Mouse (Mus musculus) embryonic facial prominence, embryonic 14.5 days (tissue): ENCODE results near the gene Cct3. TPM values are rescaled to one million over a fixed set of nuclear protein-coding genes. Genes with fewer than 3 reads are reported as not detected.

Experiments used
- ATAC-seq: fragments of 200-750 bp; cut with Nextera tagmentation; 2 replicates; pipeline ENCODE4 v1.8.0; 2017; ENCODE audit warnings: low read depth, moderate number of reproducible peaks, moderate TSS enrichment
- DNase-seq: peaks from one replicate; pipeline ENCODE4 v3.0.0-alpha.2; 2015; ENCODE audit warnings: low spot score
- H3K27ac ChIP-seq: fragments of 300-500 bp; sonication (generic); replicated peaks from 2 replicates; pipeline ENCODE4 v1.5.1; 2014; ENCODE audit warnings: low read depth, mild to moderate bottlenecking, low read length, moderate library complexity
- H3K27me3 ChIP-seq: fragments of 300-500 bp; sonication (generic); replicated peaks from 2 replicates; pipeline ENCODE4 v1.6.1; 2014; ENCODE audit warnings: low read length; ENCODE audit not compliant: control insufficient read depth, insufficient read depth
- H3K36me3 ChIP-seq: fragments of 300-500 bp; sonication (generic); 2 replicates; pipeline ENCODE4 v1.6.1; 2014; ENCODE audit warnings: low read length, mixed read lengths; ENCODE audit not compliant: control insufficient read depth, insufficient read depth
- H3K4me1 ChIP-seq: fragments of 300-500 bp; sonication (generic); 2 replicates; pipeline ENCODE4 v1.6.1; 2014; ENCODE audit warnings: antibody characterized with exemption, low read length; ENCODE audit not compliant: control insufficient read depth, insufficient read depth
- H3K4me2 ChIP-seq: fragments of 300-500 bp; sonication (generic); 2 replicates; pipeline ENCODE4 v1.6.1; 2014; ENCODE audit warnings: low read depth, mild to moderate bottlenecking, low read length, moderate library complexity, mixed read lengths
- H3K4me3 ChIP-seq: fragments of 300-500 bp; sonication (generic); 2 replicates; pipeline ENCODE4 v1.5.1; 2014; ENCODE audit warnings: low read depth, mild to moderate bottlenecking, low read length
- H3K9ac ChIP-seq: fragments of 300-500 bp; sonication (generic); 2 replicates; pipeline ENCODE4 v1.6.1; 2014; ENCODE audit warnings: low read depth, mild to moderate bottlenecking, low read length, moderate library complexity, mixed read lengths
- H3K9me3 ChIP-seq: fragments of 300-500 bp; sonication (generic); 2 replicates; pipeline ENCODE4 v1.6.1; 2016; ENCODE audit warnings: low read length; ENCODE audit not compliant: control insufficient read depth
- WGBS: fragments of 180-500 bp; shearing (Covaris S2); extraction: QIAGEN DNeasy Blood & Tissue Kit; methylation state at CpG from one replicate; pipeline ENCODE4 v1.1.7; 2014; 5-methylcytosine and 5-hydroxymethylcytosine counted together
- polyA plus RNA-seq: library from polyadenylated mRNA; unstranded; fragments of >200 nt; fragmentation: Nextera tagmentation; extraction: Ambion mirVana; gene quantifications from 2 replicates; pipeline ENCODE4 v1.2.1, GENCODE M21; 2014

The Cct3 gene
- polyA plus RNA-seq, 1 experiment from 2014 or later: 492 TPM

GRCm38 (mm10) chr3:88336058-88337013 is 39.4 kb downstream of the Cct3 start, which contains the start of the genes Tmem79 and Smg5:
Gene Tmem79 (minus strand): TSS chr3:88336148.
Gene Smg5 (plus strand): TSS chr3:88336260.
- peak; percentile 95 for ATAC-seq
- WGBS: 1% methylated on average over 36 of the region's 66 CpGs

DNA sequence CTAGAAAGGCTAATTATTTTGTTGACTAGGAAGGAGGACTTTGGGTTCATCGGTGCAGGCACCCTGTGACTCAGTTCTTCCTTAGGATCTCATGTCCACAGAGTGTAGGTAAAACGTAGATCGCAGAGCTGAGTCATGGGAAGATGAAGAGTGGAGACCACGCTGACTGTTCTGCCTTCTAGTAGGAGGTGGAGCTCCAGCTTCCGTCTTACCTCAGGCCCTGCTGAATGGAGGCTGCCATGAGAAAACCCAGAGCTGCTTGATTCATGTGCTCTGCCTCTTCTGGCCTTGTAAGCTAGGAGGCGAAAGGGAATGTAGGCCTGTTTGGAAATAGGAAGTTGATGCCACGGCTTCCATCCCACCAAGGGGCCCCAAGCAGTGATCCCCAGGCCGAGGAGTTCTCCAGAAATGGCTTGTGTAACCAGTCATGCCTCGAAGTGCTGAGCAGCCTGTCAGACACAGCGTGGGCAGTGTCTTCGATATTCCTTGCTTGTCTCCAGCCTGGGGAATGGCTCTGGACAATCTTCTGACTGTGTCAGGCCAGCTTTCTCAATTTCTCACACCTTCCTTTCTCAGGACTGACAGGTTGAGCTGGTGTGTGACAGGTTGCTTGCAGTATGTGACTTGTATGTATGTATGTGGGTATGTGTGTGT is 40.6 kb downstream of the Cct3 start:
- Histone ChIP-seq H3K4me1 (peaks cover 5% of the 10 kb centered on the region; the same call in 1 of the 2 replicates), H3K4me2 (peak overlapping the region; percentile 63), H3K36me3 (peaks cover 11% of the 10 kb centered on the region), H3K4me3 (peak overlapping the region; percentile 68), H3K9me3 (no peaks in the 10 kb centered on the region), H3K27ac (no peak overlapping the region), H3K27me3 (no peaks in the 10 kb centered on the region), H3K9ac (peak overlapping the region; percentile 28; the same call in 1 of the 2 replicates)
- DNase-seq (no peak), ATAC-seq (no peak)
- WGBS: 87% methylated on average over 11 of the region's 11 CpGs

More at GRCm38 (mm10) chr3:88336058-88337013, 39.4 kb downstream of the Cct3 start, which contains the start of the genes Tmem79 and Smg5:
- Histone ChIP-seq H3K9me3 (no peaks in the 10 kb centered on the region), H3K9ac (peak within 1 kb of the TSS; percentile 76), H3K27me3 (no peaks in the 10 kb centered on the region), H3K4me3 (peak within 1 kb of the TSS; percentile 68), H3K4me1 (peaks cover 5% of the 10 kb centered on the region; the same call in 1 of the 2 replicates), H3K4me2 (peak within 1 kb of the TSS; percentile 80), H3K27ac (peak within 1 kb of the TSS; percentile 87), H3K36me3 (no peaks in the 10 kb centered on the region)
- peak; percentile 98 for DNase-seq

DNA sequence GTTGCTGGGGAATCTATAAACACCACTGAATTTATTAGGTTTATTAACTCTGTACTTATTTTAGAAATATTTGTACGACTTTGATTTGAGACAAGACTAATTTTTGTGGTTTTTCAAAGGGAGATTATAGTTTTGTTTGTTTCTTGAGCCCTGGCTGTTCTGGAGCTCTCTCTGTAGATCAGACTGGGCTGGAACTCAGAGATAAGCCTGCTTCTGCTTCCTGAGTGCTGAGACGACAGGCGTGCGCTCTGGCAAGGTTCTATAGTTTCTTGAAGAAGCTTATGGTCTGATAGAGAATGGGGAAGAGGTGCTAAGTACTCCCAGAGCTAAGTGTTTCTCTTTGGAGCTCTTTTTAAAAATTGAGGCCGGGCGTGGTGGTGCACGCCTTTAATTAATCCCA is 41.4 kb downstream of the Cct3 start:
- WGBS: 89% methylated on average over 7 of the region's 7 CpGs
- H3K27ac ChIP-seq: no peak overlapping the region
- H3K4me1 ChIP-seq: peaks cover 5% of the 10 kb centered on the region; the same call in 1 of the 2 replicates
- no peaks in the 10 kb centered on the region for H3K9me3 ChIP-seq
- no peak overlapping the region for H3K9ac ChIP-seq
- H3K27me3 ChIP-seq: no peaks in the 10 kb centered on the region
- no peak overlapping the region for H3K4me2 ChIP-seq
- no peak for DNase-seq
- no peak overlapping the region for H3K4me3 ChIP-seq
- no peak for ATAC-seq
- peaks cover 19% of the 10 kb centered on the region for H3K36me3 ChIP-seq

- Histone ChIP-seq H3K4me2 (no peak overlapping the region), H3K9ac (no peak overlapping the region), H3K9me3 (no peaks in the 10 kb centered on the region), H3K36me3 (peaks cover 26% of the 10 kb centered on the region), H3K27ac (no peak overlapping the region), H3K27me3 (no peaks in the 10 kb centered on the region), H3K4me1 (peaks cover 5% of the 10 kb centered on the region; the same call in 1 of the 2 replicates), H3K4me3 (no peak overlapping the region)
- DNase-seq (no peak), ATAC-seq (no peak)
- 73% methylated on average over 3 of the region's 3 CpGs for WGBS
Observed at GRCm38 (mm10) chr3:88339006-88339405, 42.1 kb downstream of the Cct3 start.

DNA sequence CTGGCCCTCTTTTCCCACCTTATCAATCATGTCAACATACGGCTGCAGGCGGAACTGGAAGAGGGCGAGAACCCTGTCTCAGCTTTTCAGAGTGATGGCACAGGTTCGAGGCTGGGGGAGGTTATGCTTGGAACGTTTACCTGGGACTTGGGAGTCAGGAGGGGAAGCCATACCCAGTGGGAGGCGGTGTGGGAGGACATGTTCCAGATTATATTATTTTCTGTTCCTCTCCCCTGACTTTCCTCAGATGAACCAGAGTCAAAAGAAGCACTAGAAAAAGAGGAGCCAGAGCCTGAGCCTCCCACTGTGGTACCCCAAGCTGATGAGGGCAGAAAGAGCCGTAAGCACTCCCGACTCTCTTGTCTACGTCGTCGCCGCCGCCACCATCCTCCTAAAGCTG is 53.8 kb downstream of the Cct3 start:
- H3K27ac ChIP-seq: no peak overlapping the region
- no peaks in the 10 kb centered on the region for H3K27me3 ChIP-seq
- no peaks in the 10 kb centered on the region for H3K9me3 ChIP-seq
- no peak overlapping the region for H3K4me3 ChIP-seq
- H3K4me1 ChIP-seq: no peaks in the 10 kb centered on the region
- DNase-seq: no peak
- peaks cover 98% of the 10 kb centered on the region for H3K36me3 ChIP-seq
- no peak overlapping the region for H3K9ac ChIP-seq
- ATAC-seq: no peak
- 90% methylated on average over 13 of the region's 13 CpGs for WGBS
- H3K4me2 ChIP-seq: no peak overlapping the region

- no peaks in the 10 kb centered on the region for H3K9me3 ChIP-seq
- 90% methylated on average over 9 of the region's 9 CpGs for WGBS
- DNase-seq: no peak
- no peak overlapping the region for H3K4me3 ChIP-seq
- peaks cover 98% of the 10 kb centered on the region for H3K36me3 ChIP-seq
- no peak overlapping the region for H3K4me2 ChIP-seq
- H3K4me1 ChIP-seq: no peaks in the 10 kb centered on the region
- no peak overlapping the region for H3K27ac ChIP-seq
- no peaks in the 10 kb centered on the region for H3K27me3 ChIP-seq
- no peak overlapping the region for H3K9ac ChIP-seq
- no peak for ATAC-seq
Observed at GRCm38 (mm10) chr3:88352907-88353306, 56.0 kb downstream of the Cct3 start.

DNA sequence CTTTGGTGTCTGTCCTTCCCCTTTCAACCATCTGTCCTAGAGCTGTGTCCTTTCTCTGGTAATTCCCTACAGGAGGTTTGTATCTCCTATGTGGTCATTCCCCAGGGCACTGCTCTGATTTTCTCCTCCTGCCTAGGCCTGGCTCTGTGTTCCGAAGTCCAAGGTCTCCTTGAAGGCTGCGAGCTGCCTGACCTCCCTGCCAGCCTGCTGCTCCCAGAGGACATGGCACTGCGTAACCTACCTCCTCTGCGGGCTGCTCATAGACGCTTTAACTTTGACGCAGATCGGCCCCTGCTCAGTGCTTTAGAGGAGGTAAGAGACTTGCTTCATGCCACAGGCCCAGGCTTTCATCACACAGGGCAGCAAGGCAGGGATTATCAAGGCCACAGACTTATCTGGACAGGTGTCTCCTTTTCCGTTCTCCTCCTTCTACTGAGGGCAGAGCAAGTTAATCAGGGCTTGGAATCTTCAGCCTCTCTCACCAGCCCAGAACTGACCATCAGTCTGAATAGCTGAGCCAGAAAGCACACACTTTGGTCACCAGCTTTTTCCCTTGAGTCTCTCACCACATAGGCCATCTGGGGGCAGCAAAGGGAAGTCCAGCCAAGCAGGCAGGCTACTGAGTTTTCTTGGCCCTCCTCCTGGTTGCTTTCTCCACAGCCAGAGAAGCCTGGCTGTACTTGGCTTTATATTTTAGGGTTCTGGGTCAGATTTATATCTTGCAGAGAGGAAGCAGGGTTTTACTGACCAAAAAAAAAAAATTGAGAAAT is 57.7 kb downstream of the Cct3 start:
- no peak for DNase-seq
- H3K27ac ChIP-seq: no peak overlapping the region
- H3K4me3 ChIP-seq: no peak overlapping the region
- H3K9me3 ChIP-seq: no peaks in the 10 kb centered on the region
- no peak overlapping the region for H3K4me2 ChIP-seq
- 97% methylated on average over 8 of the region's 8 CpGs for WGBS
- H3K9ac ChIP-seq: no peak overlapping the region
- H3K4me1 ChIP-seq: no peaks in the 10 kb centered on the region
- H3K27me3 ChIP-seq: no peaks in the 10 kb centered on the region
- ATAC-seq: no peak
- H3K36me3 ChIP-seq: peaks cover 98% of the 10 kb centered on the region

DNA sequence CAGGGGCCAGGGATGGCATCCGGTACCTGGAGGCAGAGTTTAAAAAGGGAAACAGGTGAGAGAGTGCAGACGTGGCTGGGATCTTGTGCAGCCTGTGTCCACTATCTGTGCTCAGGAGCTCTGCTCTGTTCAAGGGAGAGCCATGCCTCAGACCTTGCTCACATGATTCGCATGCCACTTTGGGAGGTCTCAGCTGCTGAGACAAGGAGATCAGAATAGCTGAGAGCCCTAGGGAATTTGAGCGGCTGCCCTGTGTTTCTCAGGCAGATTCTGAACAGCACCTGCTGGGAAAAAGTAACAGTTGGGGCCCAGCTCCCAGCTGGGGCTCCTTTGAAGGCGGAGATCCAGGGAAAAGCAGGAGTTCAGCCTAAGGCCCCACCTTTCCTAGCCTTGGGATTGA is 62.7 kb downstream of the Cct3 start:
- H3K36me3 ChIP-seq: peaks cover 79% of the 10 kb centered on the region
- ATAC-seq (peak; percentile 19; the same call in 1 of the 2 replicates), DNase-seq (peak; percentile 66)
- H3K27ac ChIP-seq: no peak overlapping the region
- no peaks in the 10 kb centered on the region for H3K9me3 ChIP-seq
- H3K27me3 ChIP-seq: no peaks in the 10 kb centered on the region
- H3K4me1 ChIP-seq: 0 out of 2 replicates have a peak, but pooled peaks cover 2% of the 10 kb centered on the region
- no peak overlapping the region for H3K4me2 ChIP-seq
- 60% methylated on average over 5 of the region's 5 CpGs for WGBS
- no peak overlapping the region for H3K4me3 ChIP-seq
- no peak overlapping the region for H3K9ac ChIP-seq
